Mouse (Mus musculus): ENCODE data around the gene Dgcr2.

The Dgcr2 gene

DNA sequence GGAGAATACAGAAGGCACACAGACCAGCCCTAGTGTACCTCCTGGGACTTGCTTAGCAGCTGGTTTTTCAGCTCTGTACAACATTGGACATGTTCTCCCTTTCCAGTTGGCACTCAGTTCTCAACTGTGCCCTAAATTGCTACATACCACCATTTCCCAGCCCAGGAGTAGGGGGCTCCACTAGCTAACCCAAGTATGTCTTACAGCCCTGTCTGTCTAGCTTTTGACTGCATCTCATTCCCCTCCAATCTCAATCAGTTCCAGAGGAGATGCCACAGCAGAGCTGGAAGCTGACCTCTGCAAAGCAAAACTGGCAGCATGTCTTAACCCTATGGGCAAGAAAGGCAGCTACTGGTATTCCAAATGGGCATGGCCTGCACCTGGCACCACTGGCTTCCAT is 2.3 kb downstream of the Dgcr2 start:
- DNase-seq = peak; percentile 87

DNA sequence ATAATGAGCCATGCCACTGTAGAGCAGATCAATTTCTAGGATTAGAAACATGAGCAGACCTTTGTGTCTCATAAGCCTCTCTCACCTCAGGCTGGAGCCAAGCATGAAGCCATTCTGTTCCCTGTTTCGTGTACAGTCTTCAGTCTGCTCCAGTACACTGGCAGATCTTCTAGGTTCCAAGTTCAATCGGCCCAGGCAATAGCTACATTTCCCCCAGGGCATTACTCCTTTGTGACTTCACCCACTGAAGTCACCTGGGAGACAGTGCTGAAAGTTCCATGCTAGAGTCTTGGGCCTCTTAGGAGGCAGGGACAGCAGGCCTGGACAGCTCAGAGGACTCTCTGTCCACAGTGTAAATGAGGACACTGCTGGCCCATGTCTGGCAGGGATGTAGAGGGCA is 4.4 kb downstream of the Dgcr2 start, which contains the start of gene Tssk1:
Gene Tssk1, plus strand, starts transcription at position 301 of the 400 bp plus-strand sequence.
- no peak for DNase-seq

DNA sequence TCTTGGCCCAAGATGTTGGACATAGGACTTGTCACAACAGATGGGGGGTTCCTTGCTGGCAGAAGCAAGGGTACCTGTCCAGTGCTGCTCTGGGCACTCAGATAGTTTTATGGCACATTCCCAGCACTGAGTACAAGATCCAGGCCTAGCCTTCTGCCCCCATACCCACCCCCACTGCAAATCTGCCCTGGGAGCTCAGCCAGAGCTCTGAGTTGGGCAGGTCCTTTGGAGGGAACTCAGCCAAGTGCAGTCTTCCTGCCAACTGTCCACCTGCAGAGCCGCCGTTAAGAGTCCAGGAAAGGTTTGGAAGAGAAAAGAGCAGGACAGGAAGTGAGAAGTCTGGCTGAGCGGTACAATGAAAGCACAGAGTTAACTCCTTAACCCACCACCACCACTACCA is 5.8 kb downstream of the Dgcr2 start:
- DNase-seq = peak; percentile 92

DNA sequence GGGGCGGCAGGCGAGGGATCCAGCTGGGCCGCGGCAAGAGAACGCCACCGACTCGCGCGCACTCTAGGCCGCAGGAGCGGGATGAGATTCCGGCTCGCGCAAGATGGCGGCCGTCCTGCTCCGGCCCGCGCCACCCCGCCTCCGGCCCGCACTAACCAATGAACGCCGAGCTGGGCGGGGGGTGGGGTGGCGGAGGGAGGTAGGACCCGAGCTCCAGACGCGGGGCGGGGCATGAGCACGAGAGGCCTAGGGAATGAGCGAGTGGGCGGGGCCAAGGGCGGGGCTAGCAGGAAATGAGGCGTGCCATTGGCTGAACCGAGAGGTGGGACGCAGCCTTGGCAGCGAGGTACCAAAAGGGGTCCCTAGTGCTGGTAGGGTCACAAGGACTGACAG is 6.8 kb downstream of the Dgcr2 start, which contains the start of gene Gm20518:
Gene Gm20518, minus strand, starts transcription at position 105 of the 393 bp plus-strand sequence.
- peak; percentile 100 for DNase-seq

DNA sequence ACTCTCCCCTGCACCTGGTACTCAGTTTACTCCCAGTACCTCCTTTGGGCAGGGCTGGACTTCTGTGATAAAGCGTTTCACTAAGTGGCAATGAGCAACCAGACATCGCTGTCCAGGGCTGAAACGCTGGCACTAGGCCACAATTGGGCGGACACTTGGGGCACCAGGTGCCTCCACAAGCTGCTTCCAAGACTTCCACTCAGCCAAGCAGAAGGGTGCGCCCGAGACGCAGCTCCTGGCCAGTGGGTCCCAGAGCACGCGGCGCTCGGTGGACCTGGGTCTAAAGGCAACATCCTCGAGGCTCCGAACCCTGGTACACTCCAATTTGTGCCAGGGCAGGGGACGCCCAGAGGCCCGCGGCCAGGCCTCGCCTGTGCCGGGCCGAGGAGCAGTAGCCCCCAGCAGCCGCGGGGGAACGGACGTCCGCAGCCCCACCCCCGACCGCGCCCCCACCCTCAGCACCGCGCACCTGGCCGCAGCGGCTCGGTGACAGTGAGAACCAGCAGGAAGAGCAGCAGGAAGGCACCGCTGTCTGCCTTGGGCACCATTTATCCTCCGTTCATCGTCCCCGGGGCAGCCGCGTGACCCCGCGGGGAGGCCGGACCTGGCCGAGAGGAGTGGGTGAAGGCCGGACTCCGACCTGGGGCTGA is 7.3 kb downstream of the Dgcr2 start:
- DNase-seq = peak; percentile 97

DNA sequence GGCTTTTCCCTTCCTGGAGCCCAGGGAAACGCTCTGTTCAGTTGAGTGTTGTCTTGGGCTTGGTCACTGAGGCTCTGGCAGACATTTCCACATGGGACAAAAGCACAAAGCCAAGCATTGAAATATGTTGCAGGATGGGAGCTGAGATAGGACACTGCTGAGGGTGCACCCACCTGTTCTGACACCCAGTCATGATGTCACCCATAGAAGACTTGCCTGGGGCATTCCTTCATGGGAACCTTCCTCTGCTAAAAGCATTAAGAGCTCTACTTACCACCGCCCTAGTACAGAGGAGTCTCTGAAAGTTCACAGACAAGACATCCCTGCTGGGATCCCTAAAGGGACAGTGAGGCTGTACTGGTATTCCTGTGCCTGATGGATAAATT is 8.0 kb downstream of the Dgcr2 start:
- DNase-seq = peak; percentile 85

GRCm38 (mm10) chr16:17889689-17890341 is 8.5 kb downstream of the Dgcr2 start:
- peak; percentile 87 for DNase-seq

GRCm38 (mm10) chr16:17884116-17884515 is 14.2 kb downstream of the Dgcr2 start:
- peak; percentile 61 for DNase-seq

DNA sequence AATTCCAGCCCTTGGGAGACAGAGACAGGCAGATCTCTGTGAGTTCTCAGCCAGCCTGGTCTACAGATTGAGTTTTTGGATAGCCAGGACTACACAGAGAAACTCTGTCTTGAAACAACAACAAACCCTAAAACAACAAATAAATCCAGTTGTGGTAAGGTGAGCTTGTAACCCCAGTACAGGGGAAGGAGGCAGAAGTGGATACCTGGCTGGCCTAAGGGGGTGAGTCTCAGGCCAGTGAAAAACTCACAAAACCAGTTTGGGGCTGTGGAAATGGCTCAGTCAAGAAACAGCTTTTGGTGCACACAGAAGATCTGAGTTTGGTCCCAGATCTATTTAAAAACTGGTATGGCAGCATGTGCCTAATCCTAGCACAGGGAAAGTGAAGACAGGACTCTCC is 16.2 kb downstream of the Dgcr2 start:
- DNase-seq = peak; percentile 70

DNA sequence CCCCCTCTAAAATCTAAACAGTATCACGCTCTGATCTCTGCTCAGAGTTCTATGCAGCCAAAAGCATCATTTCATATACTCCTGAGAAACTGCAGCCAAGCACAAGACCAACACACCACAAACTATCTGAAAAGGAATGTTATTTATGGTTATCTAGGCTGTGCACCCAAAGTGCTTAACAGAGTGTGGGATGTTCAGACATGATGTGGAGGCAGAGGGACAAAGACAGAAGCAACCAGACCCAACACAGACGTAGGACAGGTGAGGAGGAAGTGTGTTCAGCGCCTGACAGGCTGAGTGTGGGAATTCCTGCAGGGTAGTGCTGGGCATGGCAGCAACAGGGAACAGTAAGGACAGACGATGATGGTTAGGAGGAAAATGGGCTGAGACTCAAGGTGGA is 18.8 kb downstream of the Dgcr2 start:
- DNase-seq = peak; percentile 41

GRCm38 (mm10) chr16:17876096-17876495 is 22.3 kb downstream of the Dgcr2 start:
- no peak for DNase-seq

DNA sequence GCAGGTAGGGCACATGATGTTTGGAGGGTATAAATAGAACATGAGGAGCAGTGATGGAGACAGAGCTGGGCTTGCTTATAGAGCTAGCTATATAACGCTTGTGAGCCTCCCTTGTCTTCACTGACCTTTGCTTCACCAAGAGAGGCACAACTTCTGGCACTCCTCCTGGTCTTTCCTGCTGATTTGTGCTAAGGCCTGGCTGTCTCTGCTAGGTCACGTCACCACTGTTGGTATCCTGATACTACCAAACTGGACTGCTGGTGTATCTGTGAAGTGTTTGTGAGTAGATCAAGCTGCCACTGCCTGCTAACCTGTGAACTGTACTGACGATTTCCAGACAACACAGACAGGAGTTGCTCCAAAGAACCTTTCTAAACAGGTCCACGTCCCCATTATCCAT is 23.2 kb downstream of the Dgcr2 start:
- DNase-seq = peak; percentile 90

- DNase-seq = no peak
These were observed 25.4 kb downstream of the Dgcr2 start for GRCm38 (mm10) chr16:17872995-17873394.

- DNase-seq = peak; percentile 66
These were observed 27.1 kb downstream of the Dgcr2 start for GRCm38 (mm10) chr16:17871248-17871647.

- DNase-seq = peak; percentile 72
These were observed 32.6 kb downstream of the Dgcr2 start for GRCm38 (mm10) chr16:17865770-17866169.

DNA sequence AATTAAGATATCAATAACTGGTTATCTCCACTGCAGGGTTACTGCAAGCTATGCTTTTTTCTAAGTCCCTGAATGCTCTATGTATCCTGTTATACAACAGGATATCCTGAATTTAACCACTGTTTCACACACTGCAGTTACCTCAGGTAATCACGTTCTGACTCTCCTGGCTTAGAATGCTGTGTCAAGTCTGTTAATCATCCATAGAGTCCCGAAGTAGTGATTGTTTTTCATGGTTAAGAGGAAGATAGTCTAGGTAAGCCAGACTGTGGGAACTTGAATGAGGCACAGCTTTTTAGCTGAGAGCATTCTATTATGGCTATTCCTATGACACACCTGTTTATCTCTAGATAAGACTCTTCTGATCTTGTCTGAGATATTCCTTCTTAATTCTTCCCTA is 33.1 kb downstream of the Dgcr2 start:
- DNase-seq = peak; percentile 4

DNA sequence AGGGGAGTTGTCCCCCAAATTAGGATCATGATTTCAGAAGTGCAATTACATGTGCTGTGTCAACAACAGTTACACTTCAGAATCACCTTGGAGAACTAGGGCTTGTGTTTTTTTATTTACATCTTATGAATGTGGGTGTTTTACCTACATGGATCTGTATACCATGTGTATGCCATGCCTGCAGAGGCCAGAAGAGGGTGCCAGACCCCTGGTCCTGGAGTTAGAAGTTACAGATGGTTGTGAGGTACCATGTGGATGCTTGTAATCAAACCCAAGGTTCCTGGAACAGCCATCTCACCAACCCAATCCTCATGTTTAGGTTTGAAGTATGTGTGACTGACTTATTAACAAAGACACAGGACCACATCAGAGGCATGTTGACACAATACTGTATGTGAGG is 39.8 kb downstream of the Dgcr2 start:
- no peak for DNase-seq

DNA sequence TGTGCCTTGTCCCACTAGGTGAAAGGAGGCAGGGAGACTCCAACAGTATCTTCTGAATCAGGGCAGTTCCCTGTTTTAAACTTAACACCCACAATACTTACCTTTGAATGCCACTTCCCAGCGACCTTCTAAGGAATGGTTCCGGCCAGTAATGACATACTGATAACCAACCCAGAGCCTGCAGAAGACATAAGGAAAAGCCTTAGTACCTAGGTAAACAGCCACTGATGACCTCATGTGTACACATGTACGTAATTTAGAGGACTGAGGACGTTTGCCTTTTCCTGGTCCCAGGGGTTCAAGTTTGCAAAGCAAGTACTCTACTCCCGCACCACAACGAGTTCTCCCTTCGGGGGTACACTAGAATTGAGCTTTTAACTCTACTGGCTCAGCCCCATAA is 41.2 kb downstream of the Dgcr2 start:
- no peak for DNase-seq

GRCm38 (mm10) chr16:17853263-17853662 is 45.1 kb downstream of the Dgcr2 start:
- no peak for DNase-seq

GRCm38 (mm10) chr16:17851860-17852259 is 46.5 kb downstream of the Dgcr2 start:
- DNase-seq = no peak

GRCm38 (mm10) chr16:17851331-17851730 is 47.0 kb downstream of the Dgcr2 start:
- DNase-seq = no peak

DNA sequence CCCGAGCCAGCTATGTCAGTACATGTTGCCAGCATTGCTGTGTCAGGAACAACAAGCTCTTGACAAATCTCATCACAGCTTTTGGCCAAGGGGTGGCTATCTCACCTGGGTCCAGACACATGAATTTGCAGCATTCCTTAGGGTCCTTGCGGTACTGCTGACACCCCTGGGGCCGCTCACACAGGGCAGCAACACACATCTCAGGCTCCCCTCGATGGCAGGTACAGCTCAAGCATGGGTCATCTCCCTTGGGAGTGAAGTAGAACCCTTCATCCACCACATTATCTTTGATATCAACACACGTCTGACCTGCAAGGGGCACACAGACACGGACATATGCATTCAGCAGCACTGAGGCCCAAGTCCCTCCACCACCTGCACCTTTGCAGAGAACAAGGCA is 48.9 kb downstream of the Dgcr2 start:
- no peak for DNase-seq

DNA sequence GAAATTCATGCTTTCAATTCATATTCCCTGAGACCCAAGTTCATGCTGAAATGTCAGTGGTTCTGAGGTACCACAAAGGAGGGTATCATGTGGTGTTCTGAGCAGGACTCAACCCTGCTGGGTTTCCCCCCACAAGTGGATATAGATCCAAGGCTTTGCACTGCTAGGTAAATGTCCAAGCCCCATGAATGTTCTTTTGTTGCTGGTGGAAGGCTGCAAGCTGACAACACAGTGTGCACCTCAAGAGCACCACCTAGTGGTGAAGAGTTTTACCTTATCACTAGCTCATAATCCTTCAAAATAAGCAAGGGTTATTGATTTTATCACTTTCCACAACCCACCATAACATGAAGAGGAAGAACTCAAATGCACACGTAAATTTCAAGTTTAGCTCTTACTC is 49.4 kb downstream of the Dgcr2 start:
- DNase-seq = no peak

DNA sequence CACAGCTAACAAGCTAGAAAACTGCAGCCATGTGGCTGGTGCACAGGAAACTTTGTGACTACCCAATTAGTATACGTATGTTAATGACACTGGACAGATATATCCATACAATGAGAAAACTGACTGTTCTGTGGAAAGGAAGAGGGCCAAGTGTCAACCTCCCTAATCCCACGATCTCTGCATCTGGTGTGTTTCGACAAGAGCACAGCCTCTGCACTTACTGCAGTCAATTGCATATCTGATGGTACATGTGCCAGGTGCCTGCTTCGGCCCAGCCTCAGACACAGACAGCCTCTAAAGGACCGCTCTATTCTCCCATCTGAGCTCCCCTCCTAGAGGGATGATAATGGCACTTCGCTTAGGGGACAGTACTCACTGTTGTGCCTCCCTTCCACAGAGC is 49.9 kb downstream of the Dgcr2 start:
- DNase-seq = no peak

All from heart, adult 11 months (tissue).